Mouse (Mus musculus) lung, adult 2 months (tissue): Measurements from ENCODE around the gene Krtap4-16. TPM values are rescaled to one million over a fixed set of nuclear protein-coding genes. Genes with fewer than 3 reads are reported as not detected.
"Not testable (repeated sequence)": the region's sequence is repeated elsewhere in the genome, so short reads cannot be mapped to it uniquely, and the experiment has no call there.

ENCODE experiments used
- DNase-seq: peaks from one replicate; pipeline ENCODE4 v3.0.0; 2022
- H3K4me1 ChIP-seq: fragments of 200-500 bp; 2 replicates; pipeline ENCODE4 v1.6.1; 2011; ENCODE audit warnings: low read length; ENCODE audit not compliant: control insufficient read depth, insufficient read depth
- H3K4me3 ChIP-seq: fragments of 200-500 bp; replicated peaks from 2 replicates; pipeline ENCODE3; 2011; ENCODE audit warnings: low read depth, mild to moderate bottlenecking, control low read depth, low read length; ENCODE audit errors: extremely low read depth
- CTCF ChIP-seq: fragments of 200-500 bp; IDR thresholded peaks from 2 replicates; pipeline ENCODE4 v1.5.1; 2011; ENCODE audit warnings: mild to moderate bottlenecking, low read length, control low read depth; ENCODE audit not compliant: insufficient read depth
- POLR2A ChIP-seq: fragments of 200-500 bp; IDR thresholded peaks from 2 replicates; pipeline ENCODE4 v1.6.1; 2011; ENCODE audit warnings: low read depth, mild to moderate bottlenecking, control low read depth, low read length, borderline replicate concordance; ENCODE audit errors: extremely low read depth
- WGBS: fragments of 180-500 bp; shearing (Covaris S2); methylation state at CpG from one replicate; pipeline ENCODE4 v1.1.7; 2018; 5-methylcytosine and 5-hydroxymethylcytosine counted together
- polyA plus RNA-seq: library from polyadenylated mRNA; depleted of rRNA; stranded (reverse); fragments of >200 nt; gene quantifications from 2 replicates; pipeline ENCODE4 v1.2.3, GENCODE M21; 2012; rRNA removed

The Krtap4-16 gene
- polyA plus RNA-seq = not detected in 2 replicates

GRCm38 (mm10) chr11:99851508-99851907, at the start of gene Krtap4-16:
Gene Krtap4-16 (minus strand): TSS chr11:99851608.
- H3K4me1 ChIP-seq = no peaks in the 10 kb centered on the region
- TF ChIP-seq POLR2A (no peak), CTCF (no peak)
- no peak within 1 kb of the TSS for H3K4me3 ChIP-seq
- DNase-seq = no peak

DNA sequence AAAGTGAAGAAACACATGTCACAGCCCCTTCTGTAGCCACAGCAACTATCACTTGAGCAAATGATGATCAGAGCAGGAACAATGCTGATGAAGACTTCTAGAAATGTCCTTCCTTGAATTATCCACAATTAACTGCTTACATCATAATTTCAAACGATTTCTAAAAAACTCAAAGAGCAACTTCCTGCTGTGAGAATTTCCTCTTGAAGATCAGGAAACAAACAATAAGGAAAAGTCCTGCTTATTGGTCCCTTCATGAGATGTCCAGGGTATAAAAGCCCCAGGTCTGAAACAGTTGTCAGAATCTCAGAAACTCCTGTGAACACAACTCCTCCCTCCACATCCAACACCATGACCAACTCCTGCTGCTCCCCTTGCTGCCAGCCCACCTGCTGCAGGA, 27.5 kb upstream of the Krtap4-16 start, which contains the start of gene Gm11567:
Gm11567 (plus strand) TSS at position 301 of the 400 bp plus-strand sequence.
- 19% methylated on average over 1 of the region's 1 CpGs for WGBS

GRCm38 (mm10) chr11:99873089-99873488, 21.7 kb upstream of the Krtap4-16 start, which contains the start of gene Krtap9-1:
Gene Krtap9-1 (plus strand): TSS chr11:99873389.
- 41% methylated on average over 1 of the region's 1 CpGs for WGBS
- not testable (repeated sequence) for H3K4me1 ChIP-seq, H3K4me3 ChIP-seq, DNase-seq

More for the DNA sequence above, 27.5 kb upstream of the Krtap4-16 start, which contains the start of gene Gm11567:
- H3K4me3 ChIP-seq, DNase-seq, H3K4me1 ChIP-seq: not testable (repeated sequence)

- DNase-seq, H3K4me3 ChIP-seq, H3K4me1 ChIP-seq: not testable (repeated sequence)
- 42% methylated on average over 1 of the region's 1 CpGs for WGBS
Measured at GRCm38 (mm10) chr11:99864176-99864575, 12.8 kb upstream of the Krtap4-16 start, which contains the start of gene Gm11559. Gene Gm11559 (plus strand): TSS chr11:99864476.

- no peak for DNase-seq
- TF ChIP-seq POLR2A (no peak), CTCF (no peak)
- 47% methylated on average over 2 of the region's 2 CpGs for WGBS
- Histone ChIP-seq H3K4me1 (no peaks in the 10 kb centered on the region), H3K4me3 (no peak overlapping the region)
Measured at GRCm38 (mm10) chr11:99858761-99859160, 7.4 kb upstream of the Krtap4-16 start.

DNA sequence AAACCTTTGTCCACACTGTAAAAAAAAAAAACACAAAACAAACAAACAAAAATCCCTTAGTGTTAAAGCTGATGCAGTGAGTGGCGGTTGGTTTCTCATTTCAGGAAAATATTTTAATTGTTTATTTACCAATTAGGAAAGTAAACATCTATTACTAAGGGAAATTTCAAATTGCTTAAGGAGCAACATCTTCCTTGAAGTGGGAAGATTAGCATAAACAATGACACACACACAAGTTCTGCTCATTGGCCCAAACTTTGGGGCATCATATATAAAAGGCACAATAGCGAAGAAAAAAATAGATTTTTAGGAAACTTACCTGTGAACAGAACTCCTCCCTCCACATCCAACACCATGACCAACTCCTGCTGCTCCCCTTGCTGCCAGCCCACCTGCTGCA, 6.2 kb upstream of the Krtap4-16 start, which contains the start of gene Gm11568:
Gm11568 (plus strand) TSS at position 301 of the 400 bp plus-strand sequence.
- DNase-seq = no peak
- Histone ChIP-seq H3K4me1 (no peaks in the 10 kb centered on the region), H3K4me3 (no peak within 1 kb of the TSS)
- TF ChIP-seq CTCF (no peak), POLR2A (no peak)
- WGBS = 85% methylated on average over 2 of the region's 2 CpGs

DNA sequence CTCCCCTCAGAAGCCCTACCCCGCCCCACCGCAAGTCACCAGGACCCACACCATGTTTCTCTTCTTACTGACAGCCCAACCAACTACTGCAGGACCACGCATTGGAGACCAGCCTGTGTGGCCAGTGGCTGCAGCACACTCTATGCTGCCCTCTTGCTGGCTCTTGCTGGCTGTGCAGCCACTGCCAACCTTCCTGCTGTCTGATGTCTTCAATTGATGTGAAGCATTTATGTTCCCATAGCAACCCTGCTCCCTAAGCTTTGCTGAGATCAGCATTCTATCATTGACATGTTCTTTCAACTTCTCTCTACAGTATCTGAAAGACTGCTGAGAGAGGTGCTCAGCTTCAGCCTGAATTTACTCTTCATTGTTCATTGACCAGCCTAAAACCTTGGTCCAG, 2.7 kb upstream of the Krtap4-16 start:
- no peak for TF ChIP-seq POLR2A
- TF ChIP-seq CTCF = peak; percentile 54
- no peaks in the 10 kb centered on the region for H3K4me1 ChIP-seq
- WGBS = 60% methylated on average over 3 of the region's 3 CpGs
- H3K4me3 ChIP-seq = no peak overlapping the region
- no peak for DNase-seq

DNA sequence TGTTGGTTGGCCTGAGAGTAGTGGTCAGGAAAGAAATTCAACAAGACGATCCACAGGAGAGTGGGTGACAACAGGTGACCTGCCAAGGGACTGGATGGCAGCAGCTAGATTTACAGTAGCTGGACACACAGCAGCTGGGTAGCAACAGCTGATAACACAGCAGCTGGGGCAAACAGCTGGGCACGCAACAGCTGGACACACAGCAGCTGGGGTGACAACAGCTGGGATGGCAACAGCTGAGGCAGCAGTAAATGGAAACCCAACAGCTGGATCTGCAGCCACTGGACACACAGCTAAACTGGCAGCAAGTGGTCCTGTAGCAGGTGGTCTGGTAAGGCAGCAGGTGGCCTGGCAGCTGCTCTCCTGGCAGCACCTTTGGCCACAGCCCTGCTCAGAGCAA, 4.7 kb downstream of the Krtap4-16 start:
- WGBS = 87% methylated on average over 2 of the region's 2 CpGs
- no peak overlapping the region for H3K4me3 ChIP-seq

GRCm38 (mm10) chr11:99842185-99842584, 9.2 kb downstream of the Krtap4-16 start:
- DNase-seq = no peak

More for the DNA sequence above, 4.7 kb downstream of the Krtap4-16 start:
- no peak for DNase-seq
- TF ChIP-seq CTCF (no peak), POLR2A (no peak)
- no peaks in the 10 kb centered on the region for H3K4me1 ChIP-seq

GRCm38 (mm10) chr11:99837966-99838365, 13.4 kb downstream of the Krtap4-16 start, which contains the start of gene 2300003K06Rik:
Gene 2300003K06Rik (minus strand): TSS chr11:99838066.
- Histone ChIP-seq H3K4me3 (no peak within 1 kb of the TSS), H3K4me1 (no peaks in the 10 kb centered on the region)
- no peak for DNase-seq
- TF ChIP-seq POLR2A = no peak
- TF ChIP-seq CTCF = no peak
- 76% methylated on average over 1 of the region's 1 CpGs for WGBS

More at GRCm38 (mm10) chr11:99842185-99842584, 9.2 kb downstream of the Krtap4-16 start:
- no peak overlapping the region for H3K4me3 ChIP-seq
- H3K4me1 ChIP-seq = no peaks in the 10 kb centered on the region
- TF ChIP-seq CTCF (no peak), POLR2A (no peak)
- WGBS = 97% methylated on average over 1 of the region's 1 CpGs

GRCm38 (mm10) chr11:99815566-99815965, 35.8 kb downstream of the Krtap4-16 start, which contains the start of gene Gm11564:
Gene Gm11564 (minus strand): TSS chr11:99815666.
- H3K4me1 ChIP-seq, DNase-seq, H3K4me3 ChIP-seq: not testable (repeated sequence)
- WGBS = 79% methylated on average over 2 of the region's 2 CpGs

- not testable (repeated sequence) for DNase-seq, H3K4me1 ChIP-seq
Measured at GRCm38 (mm10) chr11:99809792-99810191, 41.6 kb downstream of the Krtap4-16 start, which contains the start of gene Krtap4-13. Gene Krtap4-13 (minus strand): TSS chr11:99809892.

GRCm38 (mm10) chr11:99804346-99804745, 47.1 kb downstream of the Krtap4-16 start, which contains the start of gene Gm11554:
Gene Gm11554 (minus strand): TSS chr11:99804446.
- not testable (repeated sequence) for H3K4me3 ChIP-seq, DNase-seq, H3K4me1 ChIP-seq
- WGBS = no CpG with 5 or more reads among the region's 1 CpGs

More at GRCm38 (mm10) chr11:99809792-99810191, 41.6 kb downstream of the Krtap4-16 start, which contains the start of gene Krtap4-13:
- not testable (repeated sequence) for H3K4me3 ChIP-seq
